Mouse (Mus musculus) kidney, embryonic 15.5 days (tissue): Measurements from ENCODE around the gene Sufu. TPM values are rescaled to one million over a fixed set of nuclear protein-coding genes. Genes with fewer than 3 reads are reported as not detected.

Experiments used
- ATAC-seq: fragments of 200-750 bp; cut with Nextera tagmentation; replicated peaks from 2 replicates; pipeline ENCODE4 v1.8.0; 2017; ENCODE audit warnings: moderate TSS enrichment; ENCODE audit not compliant: low FRiP score
- H3K27ac ChIP-seq: fragments of 300-500 bp; sonication (generic); 2 replicates; pipeline ENCODE4 v1.5.1; 2015; ENCODE audit warnings: mild to moderate bottlenecking, inconsistent platforms
- H3K27me3 ChIP-seq: fragments of 300-500 bp; sonication (generic); 2 replicates; pipeline ENCODE4 v1.6.1; 2015; ENCODE audit warnings: inconsistent platforms
- H3K36me3 ChIP-seq: fragments of 300-500 bp; sonication (generic); 2 replicates; pipeline ENCODE4 v1.6.1; 2015; ENCODE audit warnings: inconsistent platforms
- H3K4me1 ChIP-seq: fragments of 300-500 bp; sonication (generic); 2 replicates; pipeline ENCODE4 v1.6.1; 2015; ENCODE audit warnings: inconsistent platforms
- H3K4me2 ChIP-seq: fragments of 300-500 bp; sonication (generic); 2 replicates; pipeline ENCODE4 v1.6.1; 2015; ENCODE audit warnings: moderate library complexity, mild to moderate bottlenecking, inconsistent platforms
- H3K4me3 ChIP-seq: fragments of 300-500 bp; sonication (generic); replicated peaks from 2 replicates; pipeline ENCODE4 v1.5.1; 2015; ENCODE audit warnings: mild to moderate bottlenecking, inconsistent platforms
- H3K9ac ChIP-seq: fragments of 300-500 bp; sonication (generic); 2 replicates; pipeline ENCODE4 v1.6.1; 2015; ENCODE audit warnings: mild to moderate bottlenecking, inconsistent platforms
- H3K9me3 ChIP-seq: fragments of 300-500 bp; sonication (generic); replicated peaks from 2 replicates; pipeline ENCODE4 v1.6.1; 2016; ENCODE audit warnings: inconsistent platforms
- WGBS: fragments of 180-500 bp; shearing (Covaris S2); methylation state at CpG from one replicate; pipeline ENCODE4 v1.1.7; 2015; ENCODE audit warnings: mixed read lengths; 5-methylcytosine and 5-hydroxymethylcytosine counted together
- polyA plus RNA-seq: library from polyadenylated mRNA; unstranded; fragments of >200 nt; fragmentation: Nextera tagmentation; extraction: Ambion mirVana; gene quantifications from 2 replicates; pipeline ENCODE4 v1.2.1, GENCODE M21; 2015

The Sufu gene
- polyA plus RNA-seq, 1 experiment from 2014 or later, result 46.5 TPM

DNA sequence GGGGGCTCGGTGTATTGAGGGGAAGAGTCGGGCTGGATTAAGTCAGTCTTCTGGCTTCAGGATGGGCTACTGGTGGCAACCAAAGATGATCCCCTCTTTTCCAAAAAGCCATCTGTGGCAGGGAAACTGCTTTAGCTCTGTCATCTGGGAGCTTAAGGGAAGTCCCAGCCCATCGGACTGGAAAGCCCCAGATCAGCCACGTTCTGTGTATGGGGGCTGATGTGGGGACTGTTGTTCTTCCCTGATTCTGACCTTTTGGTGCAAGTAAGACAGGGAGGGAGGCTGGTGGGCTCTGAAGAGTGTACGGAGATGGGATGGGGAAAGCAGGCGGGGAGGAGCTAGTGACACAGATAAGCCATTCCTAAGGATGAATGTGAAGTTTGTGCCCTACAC lies 127.5 kb downstream of the Sufu start:
- WGBS, result 8% methylated on average over 6 of the region's 6 CpGs
- ATAC-seq, result no peak
- H3K4me2 ChIP-seq, result peak overlapping the region; percentile 55
- peak overlapping the region; percentile 96 for H3K27ac ChIP-seq
- no peaks in the 10 kb centered on the region for H3K9me3 ChIP-seq
- H3K9ac ChIP-seq, result peak overlapping the region; percentile 29; the same call in 1 of the 2 replicates
- no peaks in the 10 kb centered on the region for H3K36me3 ChIP-seq
- H3K27me3 ChIP-seq, result no peaks in the 10 kb centered on the region
- H3K4me1 ChIP-seq, result peaks cover 90% of the 10 kb centered on the region
- H3K4me3 ChIP-seq, result peak overlapping the region; percentile 26

DNA sequence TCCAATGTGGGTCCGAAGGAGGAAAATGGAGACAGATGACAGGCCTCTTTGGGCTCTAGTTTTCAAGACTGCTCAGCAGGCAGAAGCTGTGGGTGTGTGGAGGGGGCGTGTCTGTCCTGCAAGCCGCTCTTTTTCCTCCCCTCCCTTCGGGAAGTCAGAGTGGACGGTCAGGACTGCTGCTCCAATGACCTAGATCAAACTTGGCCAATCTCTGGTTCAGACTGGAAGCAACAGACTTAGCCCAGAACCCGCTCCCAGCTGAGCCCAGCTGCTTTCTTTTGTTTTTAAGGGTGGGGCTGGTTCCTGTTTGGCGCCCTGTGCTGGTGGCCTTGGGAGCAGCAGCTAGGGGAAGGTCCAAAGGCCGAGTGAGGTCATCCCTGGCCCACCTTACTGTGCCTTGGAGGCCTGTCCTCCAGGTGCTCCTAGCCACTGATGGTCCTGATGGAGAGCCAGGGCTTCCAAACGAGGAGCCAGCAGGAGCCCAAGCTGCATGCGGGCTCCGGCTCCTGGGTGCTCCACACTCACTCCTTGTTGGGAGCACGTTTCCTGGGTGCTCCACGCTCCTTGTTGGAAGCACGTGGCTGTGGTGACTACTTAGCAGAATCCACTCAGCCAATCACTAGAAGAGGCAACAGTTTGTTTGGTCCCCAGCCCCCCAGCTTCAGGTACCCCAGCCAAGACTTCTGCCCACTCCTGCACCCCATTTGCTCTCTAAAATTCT lies 128.1 kb downstream of the Sufu start:
- Histone ChIP-seq H3K27ac (peak overlapping the region; percentile 96), H3K27me3 (no peaks in the 10 kb centered on the region), H3K9ac (0 out of 2 replicates have a peak overlapping the region, but pooled peaks have one; percentile 29), H3K4me3 (peak overlapping the region; percentile 26; the same call in 1 of the 2 replicates), H3K4me2 (peak overlapping the region; percentile 55), H3K9me3 (no peaks in the 10 kb centered on the region), H3K36me3 (no peaks in the 10 kb centered on the region), H3K4me1 (peaks cover 90% of the 10 kb centered on the region)
- peak; percentile 44 for ATAC-seq
- WGBS, result 26% methylated on average over 14 of the region's 14 CpGs

DNA sequence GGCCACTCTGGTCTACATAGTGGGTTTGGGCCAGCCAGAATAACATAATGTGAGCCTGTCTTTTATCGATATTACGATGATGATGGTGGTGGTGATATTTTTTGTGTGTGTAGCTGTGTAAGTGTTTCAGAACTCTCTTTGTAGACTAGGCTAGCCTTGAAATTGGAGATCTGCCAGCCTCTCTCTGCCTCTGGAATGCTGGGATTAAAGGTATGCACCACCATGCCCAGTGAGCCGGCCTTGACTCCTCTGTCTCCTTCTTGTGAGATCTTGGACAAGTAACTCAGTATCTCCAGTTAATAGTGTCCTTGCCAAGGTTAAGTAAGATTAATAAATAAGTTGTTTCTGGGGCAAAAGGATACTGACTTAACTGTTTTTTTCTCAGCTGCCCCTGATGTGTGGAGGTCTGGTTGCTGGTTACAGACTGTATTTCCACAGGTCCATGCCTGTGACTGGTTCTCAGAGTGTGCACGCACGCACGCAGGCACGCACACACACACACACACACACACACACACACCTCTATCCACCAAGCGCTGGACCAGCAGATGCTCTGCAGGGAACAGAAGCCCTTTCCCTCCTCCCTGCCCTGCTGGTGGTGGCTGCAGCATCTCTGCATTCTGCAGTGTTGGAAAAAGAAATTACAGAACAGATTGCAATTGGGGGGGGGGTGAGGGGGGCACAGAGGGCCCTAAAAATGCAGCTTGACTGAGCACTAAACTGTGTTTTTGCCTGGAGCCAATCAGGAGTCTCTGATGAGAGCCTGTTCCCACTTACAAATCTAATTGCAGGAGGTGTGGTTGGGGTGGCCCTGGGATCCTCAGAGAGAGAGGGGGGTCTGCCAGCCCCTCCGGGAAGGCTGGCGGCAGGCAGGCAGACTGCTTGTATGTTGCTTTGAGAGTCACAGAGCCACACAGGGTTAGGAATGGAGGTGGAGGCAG lies 129.3 kb downstream of the Sufu start:
- H3K36me3 ChIP-seq, result no peaks in the 10 kb centered on the region
- no peaks in the 10 kb centered on the region for H3K9me3 ChIP-seq
- no peak for ATAC-seq
- H3K4me3 ChIP-seq, result no peak overlapping the region
- no peaks in the 10 kb centered on the region for H3K27me3 ChIP-seq
- peak overlapping the region; percentile 96 for H3K27ac ChIP-seq
- H3K4me1 ChIP-seq, result peaks cover 95% of the 10 kb centered on the region
- H3K9ac ChIP-seq, result no peak overlapping the region
- WGBS, result 58% methylated on average over 10 of the region's 10 CpGs
- H3K4me2 ChIP-seq, result no peak overlapping the region

DNA sequence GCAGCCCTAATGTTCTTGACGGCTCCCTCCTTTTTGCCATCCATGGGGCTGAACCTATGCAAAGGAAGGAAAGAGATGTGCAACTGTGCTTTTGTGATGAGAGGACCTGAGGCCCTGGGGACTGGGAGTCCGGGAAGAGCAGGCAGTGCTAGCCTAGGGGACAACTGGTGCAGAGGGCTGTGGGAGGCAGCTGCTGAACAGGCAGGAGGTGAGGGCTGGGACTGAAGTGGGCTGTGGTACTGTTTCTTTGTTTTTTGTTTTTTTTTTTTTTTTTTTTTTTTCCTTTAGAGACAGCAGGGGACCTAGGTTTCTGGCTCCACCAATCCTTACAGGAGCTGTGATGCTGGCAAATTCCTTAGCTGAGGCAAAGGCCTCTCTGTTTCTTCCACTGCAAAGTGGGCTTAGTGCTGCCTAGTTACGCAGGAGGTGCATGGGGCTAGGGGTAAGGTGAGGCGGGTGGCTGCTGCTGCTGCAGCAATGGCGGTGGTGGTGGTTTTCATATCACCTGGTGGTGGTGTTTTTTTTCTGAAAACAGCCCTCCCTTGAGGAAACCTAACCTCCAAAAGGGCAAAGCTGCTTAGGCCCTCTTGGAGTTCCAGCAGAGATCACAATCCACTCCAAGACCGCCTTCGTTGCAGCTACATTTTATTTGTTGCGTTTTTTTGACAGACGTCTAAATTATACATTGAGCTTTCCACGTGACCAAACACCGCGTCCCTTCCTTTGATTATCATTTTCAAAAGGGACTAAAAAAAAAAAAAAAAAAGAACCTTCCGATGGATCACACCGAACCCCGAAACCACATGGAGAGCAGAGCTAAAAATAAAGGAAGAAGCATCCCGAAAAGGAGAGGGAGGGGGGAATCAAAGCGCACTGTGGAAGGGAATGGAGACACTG lies 131.2 kb downstream of the Sufu start:
- Histone ChIP-seq H3K4me1 (peaks cover 98% of the 10 kb centered on the region), H3K4me2 (peak overlapping the region; percentile 56), H3K27ac (peak overlapping the region; percentile 96), H3K9ac (peak overlapping the region; percentile 30; the same call in 1 of the 2 replicates), H3K4me3 (peak overlapping the region; percentile 28), H3K36me3 (no peaks in the 10 kb centered on the region), H3K27me3 (no peaks in the 10 kb centered on the region), H3K9me3 (no peaks in the 10 kb centered on the region)
- 26% methylated on average over 17 of the region's 17 CpGs for WGBS
- ATAC-seq, result no peak

DNA sequence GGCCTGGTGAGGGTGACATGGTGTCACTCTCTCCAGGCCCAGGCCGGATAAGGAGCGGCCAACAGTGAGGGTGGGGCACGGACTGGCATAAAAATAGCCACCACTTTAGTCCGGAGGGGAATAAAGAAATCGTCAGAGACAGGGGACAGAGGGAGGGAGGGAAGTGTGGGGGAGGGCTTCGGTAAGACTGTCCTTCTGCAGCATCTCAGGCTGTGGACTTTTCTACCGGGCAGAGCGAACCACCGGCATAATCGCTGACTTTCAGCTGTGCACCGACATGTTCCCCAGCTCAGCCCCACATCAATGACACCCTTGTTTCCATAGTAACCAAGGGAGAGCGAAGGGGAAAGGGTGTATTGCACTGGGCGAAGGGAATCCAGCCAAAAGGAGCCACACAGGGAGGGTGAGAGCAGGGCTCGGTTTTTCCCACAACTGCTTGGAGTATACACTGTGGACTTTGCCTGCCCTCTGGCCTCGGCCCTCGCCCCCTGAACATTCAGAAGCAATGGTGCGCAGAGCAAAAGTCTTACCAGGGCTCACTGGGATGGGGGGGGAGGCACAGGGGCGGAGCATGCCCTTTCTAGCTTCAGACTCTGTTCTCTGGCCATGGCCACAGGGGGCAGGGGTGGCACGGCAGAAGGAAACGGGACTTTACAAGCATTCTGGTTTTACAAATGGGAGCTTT lies 132.0 kb downstream of the Sufu start:
- H3K36me3 ChIP-seq, result no peaks in the 10 kb centered on the region
- peak overlapping the region; percentile 30; the same call in 1 of the 2 replicates for H3K9ac ChIP-seq
- H3K27me3 ChIP-seq, result no peaks in the 10 kb centered on the region
- peak; percentile 69 for ATAC-seq
- WGBS, result under 1% methylated on average over 20 of the region's 20 CpGs
- peak overlapping the region; percentile 96 for H3K27ac ChIP-seq
- no peaks in the 10 kb centered on the region for H3K9me3 ChIP-seq
- peak overlapping the region; percentile 28 for H3K4me3 ChIP-seq
- H3K4me2 ChIP-seq, result peak overlapping the region; percentile 56
- peaks cover 98% of the 10 kb centered on the region for H3K4me1 ChIP-seq

DNA sequence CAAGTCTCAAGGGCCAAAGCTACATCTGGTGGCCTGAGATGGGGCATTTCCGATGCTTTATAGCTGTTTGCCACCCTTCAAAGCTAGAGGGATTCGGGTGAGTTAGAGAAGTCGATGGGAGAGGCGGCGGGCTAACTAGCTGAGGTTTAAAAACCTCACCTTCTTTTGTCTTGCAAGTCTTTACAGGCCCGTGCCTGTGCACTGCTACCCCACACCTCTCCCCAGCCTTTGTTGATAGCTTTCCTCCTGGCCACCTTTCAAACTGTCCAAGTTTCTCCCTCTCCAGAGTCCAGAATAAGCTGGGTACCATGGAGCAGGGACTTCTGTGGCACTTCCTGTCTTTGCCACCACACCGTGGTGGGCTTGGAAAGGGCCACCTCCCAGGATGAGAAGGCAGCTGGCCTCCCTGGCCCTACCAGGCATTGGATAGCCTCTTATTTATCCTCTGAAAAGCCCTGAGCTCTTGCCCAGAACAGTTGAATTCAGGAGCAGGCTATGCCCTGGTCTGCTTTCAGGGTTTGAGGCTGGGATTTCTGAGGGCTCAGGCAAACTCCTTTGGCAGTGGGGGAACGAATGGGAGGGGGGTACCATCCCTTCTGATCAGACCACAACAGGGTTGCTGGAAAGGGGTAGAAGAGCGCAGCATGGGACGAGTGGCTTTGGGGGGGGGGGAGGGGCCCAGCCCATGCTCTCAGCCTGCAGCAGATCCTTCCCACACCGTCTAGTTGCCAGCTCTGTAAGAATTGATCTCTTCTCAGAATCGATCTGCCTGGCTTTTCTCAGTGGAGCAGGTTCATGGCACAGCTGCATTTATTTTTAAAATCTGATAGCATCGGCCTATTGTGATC lies 133.1 kb downstream of the Sufu start:
- H3K36me3 ChIP-seq, result no peaks in the 10 kb centered on the region
- H3K4me1 ChIP-seq, result peaks cover 97% of the 10 kb centered on the region
- ATAC-seq, result no peak
- H3K4me2 ChIP-seq, result peak overlapping the region; percentile 56
- peak overlapping the region; percentile 28; the same call in 1 of the 2 replicates for H3K4me3 ChIP-seq
- 19% methylated on average over 13 of the region's 13 CpGs for WGBS
- peak overlapping the region; percentile 96 for H3K27ac ChIP-seq
- H3K9me3 ChIP-seq, result no peaks in the 10 kb centered on the region
- H3K9ac ChIP-seq, result peak overlapping the region; percentile 21
- H3K27me3 ChIP-seq, result no peaks in the 10 kb centered on the region

DNA sequence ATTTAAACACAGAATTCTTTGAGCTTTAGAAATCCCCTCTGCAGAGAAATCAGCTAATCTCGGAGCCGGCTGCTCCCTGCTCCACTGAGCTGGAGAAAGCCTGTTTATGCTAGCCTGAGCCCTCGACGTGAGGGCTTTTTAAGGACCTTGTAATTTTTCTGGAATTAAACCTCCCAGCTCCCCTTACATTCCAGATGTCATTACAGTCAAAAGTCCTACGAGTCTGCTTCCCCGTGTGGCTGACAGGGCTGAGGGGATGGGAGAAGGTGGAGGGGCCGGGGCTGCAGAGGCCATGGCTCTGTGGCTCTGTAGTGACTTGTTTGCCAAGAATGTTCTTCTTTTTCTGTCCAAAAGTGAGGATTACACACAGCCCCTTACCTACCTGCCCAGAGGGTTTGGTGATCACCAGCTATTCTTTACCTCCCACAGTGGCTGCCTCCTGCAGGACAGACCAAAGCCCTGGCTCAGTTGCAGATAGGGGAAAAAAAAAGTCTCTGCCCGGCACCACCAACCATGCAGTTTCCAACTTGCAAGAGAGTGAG lies 133.8 kb downstream of the Sufu start:
- Histone ChIP-seq H3K4me1 (peaks cover 96% of the 10 kb centered on the region), H3K9me3 (no peaks in the 10 kb centered on the region), H3K27ac (peak overlapping the region; percentile 96), H3K9ac (no peak overlapping the region; the same call in 1 of the 2 replicates), H3K4me2 (peak overlapping the region; percentile 34), H3K27me3 (no peaks in the 10 kb centered on the region), H3K36me3 (no peaks in the 10 kb centered on the region), H3K4me3 (no peak overlapping the region; the same call in 1 of the 2 replicates)
- ATAC-seq, result no peak
- WGBS, result 19% methylated on average over 8 of the region's 8 CpGs

DNA sequence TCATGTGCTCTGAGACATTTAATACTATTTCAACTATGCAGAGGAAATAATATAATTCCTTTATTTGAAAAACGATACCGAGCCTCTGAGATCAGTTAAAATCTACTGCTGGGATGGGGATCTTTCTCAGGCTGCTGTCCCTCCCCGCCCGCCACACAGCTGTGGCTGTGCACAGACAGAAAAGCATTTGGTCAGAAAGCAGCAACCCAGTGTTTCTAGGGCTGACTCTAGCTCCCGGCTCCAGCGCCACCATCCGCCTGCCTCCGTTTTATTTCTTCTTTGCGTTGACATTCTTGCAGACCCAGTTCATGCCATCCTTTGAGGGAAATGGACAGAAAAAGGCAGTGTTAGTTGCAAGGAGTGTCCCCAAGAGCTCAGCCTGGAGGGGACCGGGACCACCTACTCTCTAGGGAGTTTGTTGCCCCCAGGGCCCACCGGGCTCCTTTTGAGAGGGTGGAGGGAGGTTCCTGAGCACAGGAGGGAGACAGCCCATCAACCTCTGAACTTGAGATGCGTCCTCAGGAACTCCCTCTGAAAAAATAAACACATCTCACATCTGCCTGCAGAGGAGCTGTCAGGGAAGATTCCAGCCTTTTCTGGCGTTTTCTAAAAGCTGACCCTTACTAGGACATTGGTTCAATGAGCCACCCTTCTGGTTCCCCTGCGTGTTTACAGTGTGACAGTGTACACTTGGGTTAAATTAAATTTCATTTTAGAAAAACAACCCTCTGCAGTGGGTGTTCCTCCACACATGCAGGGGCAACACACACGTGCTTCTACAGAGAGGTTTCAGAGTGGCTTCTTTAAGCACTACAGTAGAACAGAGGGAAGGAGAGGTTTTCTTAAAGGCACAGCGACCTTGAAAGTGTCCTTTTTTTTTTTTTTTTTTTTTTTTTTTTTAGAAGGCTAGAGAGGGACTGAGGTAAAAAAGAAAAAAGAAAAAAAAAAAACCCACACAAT lies 134.7 kb downstream of the Sufu start:
- 6% methylated on average over 16 of the region's 16 CpGs for WGBS
- no peak for ATAC-seq

DNA sequence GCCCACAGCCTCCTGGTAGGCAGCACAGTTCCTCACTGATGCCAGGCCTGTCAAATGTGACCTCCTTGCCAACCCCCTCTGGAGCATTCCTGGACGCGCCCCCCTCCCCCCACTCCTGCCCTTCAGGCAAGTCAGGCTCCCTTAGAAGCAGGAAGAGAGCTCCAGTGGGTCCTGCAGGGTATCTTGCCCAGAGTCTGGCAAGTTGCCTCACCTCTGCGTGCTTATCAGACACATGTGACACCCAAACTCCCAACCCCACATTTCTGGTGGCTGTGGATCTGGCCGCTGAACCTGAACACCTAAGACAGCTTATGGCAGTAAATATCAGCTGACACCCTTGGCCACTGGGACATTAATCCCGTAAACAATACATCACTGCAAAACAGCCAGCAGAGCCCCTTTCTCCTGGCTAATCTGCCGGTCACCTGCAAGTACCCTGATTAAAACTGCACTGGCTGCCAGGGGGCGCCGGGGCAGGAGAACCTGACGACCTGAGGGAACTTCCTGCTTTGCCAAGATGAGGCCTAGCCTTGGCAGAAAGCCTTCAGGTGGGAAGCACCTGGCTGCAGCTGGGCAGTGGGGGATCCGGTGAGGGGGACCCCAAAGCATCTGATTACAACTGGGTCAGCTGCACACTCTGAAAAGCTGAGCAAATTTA lies 135.5 kb downstream of the Sufu start:
- H3K27ac ChIP-seq, result peak overlapping the region; percentile 96
- peaks cover 85% of the 10 kb centered on the region for H3K4me1 ChIP-seq
- no peaks in the 10 kb centered on the region for H3K27me3 ChIP-seq
- H3K4me3 ChIP-seq, result no peak overlapping the region
- ATAC-seq, result peak; percentile 11; the same call in 1 of the 2 replicates
- peak overlapping the region; percentile 34 for H3K4me2 ChIP-seq
- peaks cover 5% of the 10 kb centered on the region; the same call in 1 of the 2 replicates for H3K36me3 ChIP-seq
- H3K9ac ChIP-seq, result peak overlapping the region; percentile 26; the same call in 1 of the 2 replicates
- 6% methylated on average over 10 of the region's 10 CpGs for WGBS
- H3K9me3 ChIP-seq, result no peaks in the 10 kb centered on the region

More for the DNA sequence above, 134.7 kb downstream of the Sufu start:
- Histone ChIP-seq H3K36me3 (no peaks in the 10 kb centered on the region), H3K4me1 (peaks cover 91% of the 10 kb centered on the region), H3K9me3 (no peaks in the 10 kb centered on the region), H3K27ac (peak overlapping the region; percentile 96), H3K27me3 (no peaks in the 10 kb centered on the region), H3K9ac (peak overlapping the region; percentile 26; the same call in 1 of the 2 replicates), H3K4me2 (peak overlapping the region; percentile 34), H3K4me3 (no peak overlapping the region; the same call in 1 of the 2 replicates)
